Mouse (Mus musculus): ENCODE measurements around the gene Rnf141. TPM values are rescaled to one million over a fixed set of nuclear protein-coding genes. Genes with fewer than 3 reads are reported as not detected.

Rnf141 gene
- polyA plus RNA-seq, 1 experiment from 2014 or later, result 18.6 TPM

DNA sequence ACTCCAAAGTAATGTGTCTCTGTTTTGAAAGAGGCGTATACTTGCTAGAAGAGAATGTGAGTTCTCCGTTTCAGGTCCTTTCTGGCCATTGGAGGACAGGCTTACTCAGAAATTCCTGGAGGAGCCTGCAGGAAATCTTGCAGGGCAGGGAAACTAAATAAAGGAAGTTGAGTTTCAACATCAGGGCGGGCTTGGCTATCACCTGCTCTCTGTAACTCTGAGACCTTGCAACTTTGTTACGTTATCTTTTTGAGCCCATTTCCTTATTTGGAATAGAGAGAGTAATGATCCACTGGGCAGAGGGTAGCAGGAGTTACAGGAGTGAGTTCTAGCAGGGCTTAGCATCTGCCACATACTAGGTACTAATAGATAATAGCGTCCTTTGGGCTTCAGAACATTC is 15.9 kb upstream of the Rnf141 start:
- 48% methylated on average over 5 of the region's 5 CpGs for WGBS
- ATAC-seq (ENCODE audit: insufficient number of reproducible peaks, low FRiP score, low TSS enrichment, low read depth), result no peak
- Histone ChIP-seq H3K4me3 (no peak overlapping the region), H3K27ac (no peak overlapping the region), H3K4me1 (0 out of 2 replicates have a peak, but pooled peaks cover 3% of the 10 kb centered on the region), H3K36me3 (no peaks in the 10 kb centered on the region), H3K4me2 (no peak overlapping the region), H3K9ac (no peak overlapping the region), H3K27me3 (no peaks in the 10 kb centered on the region), H3K9me3 (no peaks in the 10 kb centered on the region)

DNA sequence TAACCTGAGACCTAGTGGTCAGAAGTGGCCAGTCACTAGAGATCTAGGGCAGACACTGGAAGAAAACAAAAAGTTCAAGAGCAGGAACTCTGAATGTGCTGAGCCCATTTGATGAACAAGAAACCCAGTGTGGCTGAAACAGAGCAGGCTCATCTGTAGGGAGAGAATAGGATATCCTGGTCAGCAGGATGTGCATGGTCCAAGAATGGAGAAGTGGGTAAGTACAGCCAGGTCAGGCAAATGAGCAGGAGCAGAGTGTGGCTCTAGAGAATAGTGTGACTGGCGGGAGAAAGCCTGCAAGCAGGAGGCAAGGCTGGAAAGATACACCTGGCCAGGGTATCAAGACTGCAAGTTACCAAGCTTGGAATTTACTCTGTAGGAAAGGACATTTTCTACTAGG is 11.3 kb upstream of the Rnf141 start:
- ATAC-seq (ENCODE audit: insufficient number of reproducible peaks, low FRiP score, low TSS enrichment, low read depth), result no peak
- H3K9me3 ChIP-seq, result no peaks in the 10 kb centered on the region
- 59% methylated on average over 1 of the region's 1 CpGs for WGBS
- no peak overlapping the region for H3K27ac ChIP-seq
- no peak overlapping the region for H3K4me3 ChIP-seq
- H3K4me2 ChIP-seq, result no peak overlapping the region
- no peak overlapping the region for H3K9ac ChIP-seq
- no peaks in the 10 kb centered on the region for H3K36me3 ChIP-seq
- H3K4me1 ChIP-seq, result no peaks in the 10 kb centered on the region
- no peaks in the 10 kb centered on the region for H3K27me3 ChIP-seq

DNA sequence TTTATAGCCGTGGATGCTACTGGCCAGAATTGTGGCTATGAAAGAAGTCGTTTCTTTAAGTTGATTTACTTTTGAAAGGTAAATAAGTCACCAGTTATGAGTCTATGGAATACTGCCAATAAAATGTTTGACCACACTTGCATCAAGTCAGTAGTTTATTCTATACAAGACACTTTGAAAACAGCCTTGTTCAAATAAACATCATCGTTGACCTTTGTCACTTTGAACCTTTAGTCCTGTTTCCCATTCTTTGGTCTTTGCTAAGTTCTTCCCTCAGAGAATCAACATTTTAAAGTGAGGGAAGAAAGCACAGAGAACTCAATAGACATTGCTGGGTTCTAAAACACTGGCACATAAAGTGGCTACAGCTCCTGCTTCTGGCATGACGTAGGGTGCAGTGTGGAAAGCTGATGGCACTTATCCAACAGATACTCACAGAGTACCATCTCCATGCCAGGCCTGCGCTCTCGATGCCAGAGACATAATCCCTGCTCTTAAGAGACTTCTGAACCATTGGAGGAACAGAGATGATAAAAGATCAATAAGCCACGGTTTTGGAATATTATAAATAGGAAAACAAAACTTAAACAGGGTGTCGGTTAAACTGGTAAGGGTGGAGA is 10.8 kb upstream of the Rnf141 start:
- 76% methylated on average over 8 of the region's 8 CpGs for WGBS
- Histone ChIP-seq H3K27ac (no peak overlapping the region), H3K9me3 (no peaks in the 10 kb centered on the region), H3K4me3 (no peak overlapping the region), H3K4me2 (no peak overlapping the region), H3K27me3 (no peaks in the 10 kb centered on the region), H3K9ac (no peak overlapping the region), H3K4me1 (no peaks in the 10 kb centered on the region), H3K36me3 (no peaks in the 10 kb centered on the region)
- ATAC-seq (ENCODE audit: insufficient number of reproducible peaks, low FRiP score, low TSS enrichment, low read depth), result no peak

DNA sequence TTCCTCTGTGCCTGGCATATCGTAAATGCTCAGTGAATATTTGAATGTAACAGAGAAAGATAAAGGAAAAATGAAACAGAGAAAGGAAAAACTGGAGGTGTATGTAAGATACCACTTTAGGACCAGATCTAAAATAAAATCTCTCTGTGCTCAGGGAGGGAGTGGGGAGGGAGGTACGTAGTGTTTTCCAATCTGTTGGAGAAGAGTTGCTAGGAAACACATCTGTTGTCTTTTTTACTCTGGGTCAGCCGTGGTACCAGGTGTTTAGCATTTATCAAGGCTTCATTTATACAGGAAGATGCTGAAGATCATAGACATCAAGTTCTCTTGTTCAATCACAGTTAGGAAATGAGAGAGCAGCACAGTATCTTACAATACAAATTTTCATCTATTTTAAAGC is 10.3 kb upstream of the Rnf141 start:
- no peak overlapping the region for H3K9ac ChIP-seq

DNA sequence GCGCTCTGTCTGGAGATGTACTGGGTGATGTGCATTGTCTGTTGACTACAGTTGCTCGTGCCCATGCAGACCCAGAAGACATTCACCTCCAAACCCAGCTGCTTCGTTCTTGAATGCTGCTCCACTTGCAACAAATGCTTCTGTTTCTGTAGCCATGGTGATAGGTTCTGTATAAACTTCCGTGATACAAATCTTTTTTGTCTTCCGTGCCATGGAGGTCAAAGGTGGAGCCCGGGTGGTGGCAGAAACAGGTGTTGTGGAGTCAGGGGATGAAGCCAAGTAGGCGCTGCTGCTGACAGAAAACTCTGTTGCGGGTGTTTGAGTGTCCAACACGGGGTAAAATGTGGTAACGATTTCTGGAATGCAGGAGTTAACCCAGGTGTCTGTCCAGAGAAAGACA is 9.4 kb upstream of the Rnf141 start:
- H3K9me3 ChIP-seq, result no peaks in the 10 kb centered on the region
- ATAC-seq (ENCODE audit: insufficient number of reproducible peaks, low FRiP score, low TSS enrichment, low read depth), result no peak
- H3K36me3 ChIP-seq, result no peaks in the 10 kb centered on the region
- H3K27ac ChIP-seq, result no peak overlapping the region
- no peak overlapping the region for H3K4me3 ChIP-seq
- H3K4me1 ChIP-seq, result no peaks in the 10 kb centered on the region
- 67% methylated on average over 10 of the region's 10 CpGs for WGBS
- no peaks in the 10 kb centered on the region for H3K27me3 ChIP-seq
- no peak overlapping the region for H3K4me2 ChIP-seq
- no peak overlapping the region for H3K9ac ChIP-seq

More for the DNA sequence above, 10.3 kb upstream of the Rnf141 start:
- WGBS, result 50% methylated on average over 3 of the region's 3 CpGs
- no peaks in the 10 kb centered on the region for H3K4me1 ChIP-seq
- no peak overlapping the region for H3K4me2 ChIP-seq
- ATAC-seq (ENCODE audit: insufficient number of reproducible peaks, low FRiP score, low TSS enrichment, low read depth), result no peak
- H3K27me3 ChIP-seq, result no peaks in the 10 kb centered on the region
- H3K36me3 ChIP-seq, result no peaks in the 10 kb centered on the region
- H3K9me3 ChIP-seq, result no peaks in the 10 kb centered on the region
- H3K27ac ChIP-seq, result no peak overlapping the region
- H3K4me3 ChIP-seq, result no peak overlapping the region

DNA sequence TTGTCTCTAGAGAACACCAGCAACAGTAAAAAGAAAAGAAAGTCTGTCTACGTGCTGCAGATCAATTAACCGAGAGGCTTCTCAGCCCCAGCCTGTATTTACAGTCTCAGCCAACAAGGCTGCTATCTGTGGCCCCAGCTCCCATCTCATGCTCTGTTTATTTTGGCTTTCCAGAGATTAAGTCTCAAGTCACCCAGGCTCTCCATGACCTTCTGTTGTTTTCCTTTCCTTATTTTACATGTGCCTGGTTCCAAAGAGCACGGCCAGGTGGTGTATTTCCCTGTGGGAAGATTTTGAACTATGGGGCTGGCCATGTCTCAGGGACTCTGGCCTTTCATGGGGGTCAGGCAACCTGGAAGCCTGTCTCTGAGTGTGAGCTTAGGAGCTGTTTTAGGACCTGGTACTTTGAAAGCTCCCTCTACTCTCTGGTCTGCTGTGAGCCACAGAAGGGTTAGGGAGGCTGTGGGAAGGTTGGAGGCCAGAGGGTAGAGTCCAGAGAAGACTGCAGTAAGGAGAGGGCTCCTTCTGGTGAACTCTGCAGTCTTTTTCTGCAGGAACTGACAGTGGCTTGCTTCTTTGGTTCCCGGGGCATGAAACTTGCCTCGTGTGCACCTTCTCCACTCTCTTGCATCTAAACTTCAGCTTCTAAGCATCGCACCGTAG is 7.4 kb upstream of the Rnf141 start:
- H3K9ac ChIP-seq, result no peak overlapping the region
- H3K4me2 ChIP-seq, result no peak overlapping the region
- ATAC-seq (ENCODE audit: insufficient number of reproducible peaks, low FRiP score, low TSS enrichment, low read depth), result no peak
- H3K27ac ChIP-seq, result no peak overlapping the region
- WGBS, result 70% methylated on average over 7 of the region's 7 CpGs
- H3K36me3 ChIP-seq, result no peaks in the 10 kb centered on the region
- H3K9me3 ChIP-seq, result no peaks in the 10 kb centered on the region
- H3K4me1 ChIP-seq, result no peaks in the 10 kb centered on the region
- H3K27me3 ChIP-seq, result no peaks in the 10 kb centered on the region
- no peak overlapping the region for H3K4me3 ChIP-seq

DNA sequence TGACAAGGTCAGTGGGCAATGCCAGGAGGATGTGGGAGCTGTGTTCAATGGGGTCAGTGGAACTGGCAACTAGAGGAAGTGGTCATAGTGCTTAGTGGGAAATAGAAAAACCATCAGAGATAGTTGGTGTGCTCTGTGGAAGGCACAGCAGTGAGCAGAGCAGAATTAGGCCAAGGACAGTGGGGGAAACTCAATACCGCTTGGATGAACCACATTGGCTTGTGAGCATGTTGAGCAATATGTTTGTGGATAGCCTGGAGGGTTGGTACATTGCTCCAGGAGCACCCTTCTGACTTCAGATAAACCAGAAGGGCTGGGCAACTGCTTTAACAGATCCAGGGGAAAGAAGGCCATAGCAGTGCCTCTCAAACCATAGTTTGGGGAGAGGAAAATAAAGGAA is 4.1 kb upstream of the Rnf141 start:
- WGBS, result 92% methylated on average over 1 of the region's 1 CpGs
- ATAC-seq (ENCODE audit: insufficient number of reproducible peaks, low FRiP score, low TSS enrichment, low read depth), result no peak
- no peak overlapping the region for H3K9ac ChIP-seq
- no peak overlapping the region for H3K4me2 ChIP-seq
- no peaks in the 10 kb centered on the region for H3K27me3 ChIP-seq
- 0 out of 2 replicates have a peak, but pooled peaks cover 4% of the 10 kb centered on the region for H3K4me1 ChIP-seq
- no peaks in the 10 kb centered on the region for H3K36me3 ChIP-seq
- H3K4me3 ChIP-seq, result no peak overlapping the region
- no peak overlapping the region for H3K27ac ChIP-seq
- H3K9me3 ChIP-seq, result no peaks in the 10 kb centered on the region

DNA sequence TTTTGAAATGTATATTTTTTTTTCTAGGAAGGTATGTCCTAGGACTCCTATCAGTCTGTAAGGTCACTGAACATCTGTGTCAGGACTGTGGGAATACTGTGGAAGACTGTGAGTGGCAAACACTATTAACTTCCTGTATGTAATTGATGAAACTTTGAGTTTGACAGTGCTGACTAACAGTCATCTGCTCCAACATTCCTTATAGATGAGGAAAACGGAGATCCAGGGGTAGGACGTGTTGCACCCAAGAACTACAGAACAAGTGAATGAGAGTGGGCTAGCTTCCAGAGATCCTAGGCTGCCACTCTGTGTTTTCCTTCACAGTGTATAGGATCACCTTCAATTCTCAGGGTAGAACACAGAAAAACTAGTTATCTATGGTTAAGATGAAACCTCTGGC is 3.1 kb upstream of the Rnf141 start:
- H3K4me3 ChIP-seq, result no peak overlapping the region
- no peaks in the 10 kb centered on the region for H3K9me3 ChIP-seq
- WGBS, result 80% methylated on average over 2 of the region's 2 CpGs
- H3K9ac ChIP-seq, result no peak overlapping the region
- no peak overlapping the region for H3K4me2 ChIP-seq
- H3K36me3 ChIP-seq, result no peaks in the 10 kb centered on the region
- no peak for ATAC-seq (ENCODE audit: insufficient number of reproducible peaks, low FRiP score, low TSS enrichment, low read depth)
- no peak overlapping the region for H3K27ac ChIP-seq
- no peaks in the 10 kb centered on the region for H3K27me3 ChIP-seq
- 0 out of 2 replicates have a peak, but pooled peaks cover 6% of the 10 kb centered on the region for H3K4me1 ChIP-seq

DNA sequence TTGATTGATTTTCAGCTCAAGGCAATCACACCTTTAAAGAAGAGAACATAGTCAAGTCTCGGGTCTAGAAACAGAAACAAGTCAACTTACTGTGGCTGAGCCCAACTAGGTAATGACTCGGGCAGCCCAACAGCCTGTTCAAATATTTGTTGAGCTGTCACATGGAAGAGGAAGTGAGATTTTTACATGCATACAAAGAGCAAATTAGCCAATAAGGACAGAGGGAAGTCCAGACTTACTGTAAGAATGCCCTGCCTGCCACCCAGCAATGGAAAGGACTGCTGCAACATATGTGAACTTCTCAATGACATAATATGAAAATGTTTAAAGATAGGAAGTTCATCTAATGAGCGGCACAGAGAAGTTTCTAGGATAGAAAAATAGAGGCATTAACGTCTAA is 3.9 kb downstream of the Rnf141 start:
- H3K4me3 ChIP-seq, result no peak overlapping the region
- H3K4me2 ChIP-seq, result no peak overlapping the region
- no peak for ATAC-seq (ENCODE audit: insufficient number of reproducible peaks, low FRiP score, low TSS enrichment, low read depth)
- H3K36me3 ChIP-seq, result no peaks in the 10 kb centered on the region
- H3K9me3 ChIP-seq, result no peaks in the 10 kb centered on the region
- no peak overlapping the region for H3K27ac ChIP-seq
- H3K4me1 ChIP-seq, result 0 out of 2 replicates have a peak, but pooled peaks cover 6% of the 10 kb centered on the region
- 72% methylated on average over 4 of the region's 4 CpGs for WGBS
- no peak overlapping the region for H3K9ac ChIP-seq
- no peaks in the 10 kb centered on the region for H3K27me3 ChIP-seq

DNA sequence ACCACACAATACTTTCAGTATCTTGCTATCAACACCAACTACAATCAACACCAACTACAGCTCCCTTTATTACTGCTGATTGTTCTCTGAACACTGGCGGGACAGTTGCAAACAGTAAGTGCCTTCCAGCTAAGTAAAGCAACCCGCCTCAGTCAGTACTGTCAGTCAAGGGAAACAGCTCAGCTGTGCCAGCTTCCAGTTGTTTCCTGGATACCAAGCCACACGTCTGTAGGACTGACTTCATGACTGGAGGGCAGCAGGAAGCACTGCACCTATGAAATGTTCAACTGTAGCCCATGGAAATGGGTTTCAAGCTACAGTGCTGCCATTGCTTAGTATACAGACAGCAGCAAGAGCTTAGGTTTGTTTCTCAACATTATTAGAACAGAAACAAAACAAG is 9.7 kb downstream of the Rnf141 start:
- WGBS, result 59% methylated on average over 3 of the region's 3 CpGs
- Histone ChIP-seq H3K27me3 (no peaks in the 10 kb centered on the region), H3K9ac (no peak overlapping the region), H3K27ac (no peak overlapping the region), H3K9me3 (no peaks in the 10 kb centered on the region), H3K4me2 (no peak overlapping the region), H3K36me3 (peaks cover 13% of the 10 kb centered on the region), H3K4me1 (no peaks in the 10 kb centered on the region), H3K4me3 (no peak overlapping the region)
- no peak for ATAC-seq (ENCODE audit: insufficient number of reproducible peaks, low FRiP score, low TSS enrichment, low read depth)

DNA sequence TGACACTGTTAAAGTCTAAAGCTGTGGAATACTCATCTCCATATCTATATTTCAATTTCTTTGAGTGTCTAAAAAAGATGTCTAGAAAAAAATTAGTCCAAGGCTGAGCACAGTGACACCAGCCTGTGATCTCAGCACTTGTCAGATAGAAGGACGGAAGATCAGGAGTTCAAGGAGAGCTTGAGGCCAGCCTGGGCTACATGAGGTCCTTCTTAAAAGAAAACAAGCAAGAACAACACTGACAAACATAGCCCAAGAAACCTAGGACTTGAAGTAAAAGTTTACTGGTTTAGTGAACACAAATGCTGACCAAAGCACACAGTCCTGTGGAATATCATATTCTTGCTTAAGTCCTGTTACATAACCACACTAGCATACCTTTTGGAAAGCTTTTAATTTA is 10.2 kb downstream of the Rnf141 start:
- Histone ChIP-seq H3K27me3 (no peaks in the 10 kb centered on the region), H3K36me3 (peaks cover 18% of the 10 kb centered on the region), H3K4me2 (no peak overlapping the region), H3K4me3 (no peak overlapping the region), H3K9me3 (no peaks in the 10 kb centered on the region), H3K4me1 (no peaks in the 10 kb centered on the region), H3K27ac (no peak overlapping the region), H3K9ac (no peak overlapping the region)
- 91% methylated on average over 1 of the region's 1 CpGs for WGBS
- no peak for ATAC-seq (ENCODE audit: insufficient number of reproducible peaks, low FRiP score, low TSS enrichment, low read depth)

DNA sequence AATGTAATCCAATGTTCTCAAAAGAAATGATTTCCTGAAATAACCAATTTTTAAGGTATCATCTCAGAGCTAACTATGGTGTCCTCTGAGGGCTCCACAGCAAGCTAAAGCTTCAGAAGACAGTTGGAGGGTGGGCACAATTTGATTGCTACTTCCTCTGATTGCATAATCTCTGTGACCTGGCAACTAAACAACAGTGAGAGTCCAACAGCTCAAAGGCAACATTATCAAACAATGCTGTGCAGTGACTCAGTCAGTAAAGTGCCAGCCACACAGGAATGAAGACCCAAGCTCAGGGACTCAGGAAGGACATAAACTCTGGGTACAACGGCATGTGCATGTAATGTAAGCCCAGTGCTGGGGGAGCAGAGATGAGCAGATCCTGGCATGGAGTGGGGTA is 11.2 kb downstream of the Rnf141 start:
- WGBS, result 84% methylated on average over 1 of the region's 1 CpGs
- Histone ChIP-seq H3K27ac (no peak overlapping the region), H3K4me1 (no peaks in the 10 kb centered on the region), H3K4me3 (no peak overlapping the region), H3K9ac (no peak overlapping the region), H3K27me3 (no peaks in the 10 kb centered on the region), H3K36me3 (peaks cover 18% of the 10 kb centered on the region), H3K9me3 (no peaks in the 10 kb centered on the region), H3K4me2 (no peak overlapping the region)
- no peak for ATAC-seq (ENCODE audit: insufficient number of reproducible peaks, low FRiP score, low TSS enrichment, low read depth)
